Mouse (Mus musculus) G1E (cell line): ENCODE measurements around the gene Gm16181.

Experiments used
- CTCF ChIP-seq: IDR thresholded peaks from 2 replicates; pipeline ENCODE4 v1.5.1; 2012; ENCODE audit warnings: low read depth, low read length, inconsistent platforms, mixed read lengths
- POLR2AphosphoS5 ChIP-seq: IDR thresholded peaks from 2 replicates; pipeline ENCODE4 v1.6.1; 2012; ENCODE audit warnings: low read depth, low read length, inconsistent platforms; ENCODE audit not compliant: insufficient replicate concordance

- TF ChIP-seq CTCF (no peak), POLR2AphosphoS5 (no peak)
Measured at GRCm38 (mm10) chr17:35172445-35173234, 48.0 kb upstream of the Gm16181 start.
